ENCODE assay signal across 12 mouse cellular contexts in the genomic region with DNA sequence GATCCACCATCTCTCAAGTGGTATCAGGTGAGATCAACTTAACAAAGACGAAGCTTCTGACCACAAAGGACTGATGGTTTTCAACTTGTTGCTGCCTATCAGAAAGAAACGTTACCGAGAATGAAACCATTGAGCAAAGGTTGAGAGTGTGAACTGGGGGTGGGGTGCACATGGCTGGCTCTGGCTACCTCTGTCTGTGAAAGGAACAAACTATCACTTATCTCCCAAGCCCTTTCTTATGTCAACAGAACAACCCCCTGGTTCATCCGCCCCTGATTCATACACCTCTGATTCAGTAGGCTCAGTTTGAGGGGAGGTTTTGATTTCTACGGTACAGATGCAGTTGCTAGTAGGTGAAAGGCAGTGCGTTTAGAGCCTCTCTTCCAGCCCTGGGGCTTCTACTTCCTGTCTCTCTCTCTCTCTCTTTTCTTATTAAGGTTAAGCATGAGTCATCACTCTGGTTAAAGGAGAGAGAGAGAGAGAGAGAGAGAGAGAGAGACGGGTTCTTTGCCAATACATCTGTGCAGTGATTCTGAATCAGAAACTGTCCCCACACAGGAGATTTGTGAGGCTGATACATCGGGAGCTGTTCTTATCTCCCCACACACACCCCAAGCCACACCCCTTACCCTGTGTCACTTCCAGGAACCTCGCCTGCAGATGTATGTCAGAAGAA. TPM values are rescaled to one million over a fixed set of nuclear protein-coding genes. Genes with fewer than 3 reads are reported as not detected.
A peak's percentile ranks its signal among the peaks of the same experiment; 100 is the strongest.
DNase-seq lines count a peak whose midpoint lies in the region; ATAC-seq and TF ChIP-seq lines count a peak whose summit lies in the region.
"Had no signal": no experiment of that assay in that cellular context is flagged by ENCODE, and none has a peak within 500 bp of the region (broad histone marks: within the 10 kb centered on the region; RNA-seq: fewer than 3 reads in every experiment).

No protein-coding gene starts in this region.

- no peak for TF ChIP-seq EP300 in liver, postnatal 0 days (IDR thresholded peaks at IDR 0.05; ENCODE audit: low read depth)

- no peak overlapping the region for H3K4me3 ChIP-seq in liver, postnatal 0 days (ENCODE audit: low read depth, low read length)
- no peak overlapping the region for H3K4me3 ChIP-seq in hindbrain, postnatal 0 days (ENCODE audit: low read length)
- H3K4me3 ChIP-seq: neural tube, embryonic 12.5 days had no signal

- H3K27me3 ChIP-seq in liver, postnatal 0 days (ENCODE audit: insufficient read depth, low read length): no peaks in the 10 kb centered on the region
- H3K27me3 ChIP-seq in hindbrain, postnatal 0 days (ENCODE audit: insufficient read depth, low read length): no peaks in the 10 kb centered on the region
- H3K27me3 ChIP-seq: neural tube, embryonic 12.5 days had no signal

- H3K9ac ChIP-seq in liver, postnatal 0 days (replicated peaks): no peak overlapping the region
- H3K9ac ChIP-seq in hindbrain, postnatal 0 days (replicated peaks; ENCODE audit: low read length): no peak overlapping the region
- H3K9ac ChIP-seq: neural tube, embryonic 12.5 days had no signal

- WGBS in liver, postnatal 0 days (ENCODE audit: insufficient replicate concordance): 27% methylated on average over 9 of the region's 9 CpGs
- WGBS in hindbrain, postnatal 0 days: 81% methylated on average over 9 of the region's 9 CpGs

- H3K4me2 ChIP-seq in liver, postnatal 0 days (ENCODE audit: low read depth, low read length): peak overlapping the region; percentile 44
- no peak overlapping the region for H3K4me2 ChIP-seq in hindbrain, postnatal 0 days (ENCODE audit: low read depth, low read length)
- H3K4me2 ChIP-seq: neural tube, embryonic 12.5 days had no signal

- no peak overlapping the region for H3K27ac ChIP-seq in liver, postnatal 0 days (ENCODE audit: low read depth)
- H3K27ac ChIP-seq in hindbrain, postnatal 0 days: no peak overlapping the region
- H3K27ac ChIP-seq: neural tube, embryonic 12.5 days had no signal

- no peaks in the 10 kb centered on the region for H3K36me3 ChIP-seq in liver, postnatal 0 days (replicated peaks; ENCODE audit: insufficient read depth, low read length)
- H3K36me3 ChIP-seq in hindbrain, postnatal 0 days (ENCODE audit: insufficient read depth, low read length): no peaks in the 10 kb centered on the region
- H3K36me3 ChIP-seq: neural tube, embryonic 12.5 days had no signal

- H3K4me1 ChIP-seq in liver, postnatal 0 days (ENCODE audit: insufficient read depth): no peaks in the 10 kb centered on the region; the same call in 1 of the 2 replicates
- H3K4me1 ChIP-seq in hindbrain, postnatal 0 days (ENCODE audit: insufficient read depth, low read length): no peaks in the 10 kb centered on the region
- H3K4me1 ChIP-seq: neural tube, embryonic 12.5 days had no signal

- ATAC-seq in liver, postnatal 0 days: no peak
- ATAC-seq in hindbrain, postnatal 0 days: no peak
- ATAC-seq: forebrain, embryonic 16.5 days had no signal

- no peaks in the 10 kb centered on the region for H3K9me3 ChIP-seq in liver, postnatal 0 days (ENCODE audit: low read length)
- no peaks in the 10 kb centered on the region for H3K9me3 ChIP-seq in hindbrain, postnatal 0 days (ENCODE audit: low read length)
- H3K9me3 ChIP-seq: neural tube, embryonic 12.5 days had no signal

- no peak for TF ChIP-seq CTCF in liver, postnatal 0 days (IDR thresholded peaks at IDR 0.05; ENCODE audit: low read depth)
- no peak for TF ChIP-seq CTCF in hindbrain, postnatal 0 days (IDR thresholded peaks at IDR 0.05; ENCODE audit: low read depth)

- DNase-seq in adrenal gland, adult 2 months: peak; percentile 69
- no peak for DNase-seq in adrenal gland, postnatal 25 days
- DNase-seq in urinary bladder, postnatal 14 days (ENCODE audit: low spot score): peak; percentile 9
- DNase-seq in urinary bladder, postnatal 10 days (ENCODE audit: low spot score): no peak
- DNase-seq in liver, postnatal 0 days: no peak
- no peak for DNase-seq in hindbrain, postnatal 0 days (ENCODE audit: low spot score)
- DNase-seq in gastrocnemius, postnatal 4 days (ENCODE audit: low spot score in 2 of 2): no peak
- DNase-seq in right cerebral cortex, postnatal 14 days: no peak
- DNase-seq: kidney, adult 2 months; lung, postnatal 14 days had no signal

RNA-seq across cellular contexts. Expression of a gene that starts 59.0 kb away (rescaled TPM):
- 10 to 100 TPM; 58.1 to 58.5 TPM for total RNA-seq in adrenal gland, adult 2 months (2021)
- 31.6 and 42.5 TPM in 2 replicates for polyA plus RNA-seq in adrenal gland, adult 2 months (2012; rRNA removed)
- 65.6 and 67.1 TPM in 2 replicates for total RNA-seq in adrenal gland, postnatal 25 days (2021)
- 13.4 and 13.9 TPM in 2 replicates for polyA plus RNA-seq in liver, postnatal 0 days (2015; fragmentation: Nextera tagmentation; extraction: Ambion mirVana)
- 95.3 and 109 TPM in 2 replicates for total RNA-seq in hindbrain, postnatal 0 days (2014; rRNA removed)
- polyA plus RNA-seq in hindbrain, postnatal 0 days (2015; fragmentation: Nextera tagmentation; extraction: Ambion mirVana): 62.1 and 66.5 TPM in 2 replicates
- total RNA-seq in gastrocnemius, postnatal 4 days (2021): 10 to 100 TPM; 47.6 to 52.4 TPM

Comparison
In these comparisons a context has a peak if more than half of its experiments do, and no peak if none do; other contexts are left out.
1. DNase-seq: peak in adrenal gland, adult 2 months (single experiment) and urinary bladder, postnatal 14 days (single experiment); none in adrenal gland, postnatal 25 days (single experiment), urinary bladder, postnatal 10 days (single experiment), liver, postnatal 0 days (single experiment), hindbrain, postnatal 0 days (single experiment), gastrocnemius, postnatal 4 days (0 of 2) and right cerebral cortex, postnatal 14 days (single experiment).